Mouse (Mus musculus) yolk sac, embryonic 10.5 days (tissue): ENCODE data around the gene Gm20696.

Experiments used
- DNase-seq: peaks from one replicate; pipeline ENCODE4 v3.0.0-alpha.2; 2017; ENCODE audit warnings: low spot score

The Gm20696 gene

GRCm38 (mm10) chr6:99285026-99285425 is 381.6 kb downstream of the Gm20696 start:
- no peak for DNase-seq

GRCm38 (mm10) chr6:99284019-99284418 is 382.6 kb downstream of the Gm20696 start:
- no peak for DNase-seq

- no peak for DNase-seq
These were observed 383.5 kb downstream of the Gm20696 start for GRCm38 (mm10) chr6:99282866-99283657.

- no peak for DNase-seq
These were observed 385.2 kb downstream of the Gm20696 start for GRCm38 (mm10) chr6:99281433-99281832.

- no peak for DNase-seq
These were observed 386.0 kb downstream of the Gm20696 start for GRCm38 (mm10) chr6:99280619-99281018.

- DNase-seq = no peak
These were observed 389.3 kb downstream of the Gm20696 start for GRCm38 (mm10) chr6:99277251-99277650.

- no peak for DNase-seq
These were observed 390.3 kb downstream of the Gm20696 start for GRCm38 (mm10) chr6:99276297-99276653.

GRCm38 (mm10) chr6:99275381-99276296 is 391.0 kb downstream of the Gm20696 start:
- peak; percentile 37 for DNase-seq

GRCm38 (mm10) chr6:99274667-99275066 is 391.9 kb downstream of the Gm20696 start:
- DNase-seq = no peak

- no peak for DNase-seq
These were observed 392.4 kb downstream of the Gm20696 start for GRCm38 (mm10) chr6:99274222-99274621.

- no peak for DNase-seq
These were observed 393.4 kb downstream of the Gm20696 start for GRCm38 (mm10) chr6:99273177-99273576.

- DNase-seq = no peak
These were observed 394.4 kb downstream of the Gm20696 start for GRCm38 (mm10) chr6:99272174-99272573.

GRCm38 (mm10) chr6:99271741-99272140 is 394.9 kb downstream of the Gm20696 start:
- DNase-seq = peak; percentile 57

GRCm38 (mm10) chr6:99269921-99270320 is 396.7 kb downstream of the Gm20696 start:
- no peak for DNase-seq

GRCm38 (mm10) chr6:99268171-99269061 is 398.2 kb downstream of the Gm20696 start:
- DNase-seq = no peak

- peak; percentile 40 for DNase-seq
These were observed 400.5 kb downstream of the Gm20696 start for GRCm38 (mm10) chr6:99265945-99266656.

- no peak for DNase-seq
These were observed 401.4 kb downstream of the Gm20696 start for GRCm38 (mm10) chr6:99265173-99265572.

- no peak for DNase-seq
These were observed 402.2 kb downstream of the Gm20696 start for GRCm38 (mm10) chr6:99264192-99265093.

- DNase-seq = no peak
These were observed 402.8 kb downstream of the Gm20696 start for GRCm38 (mm10) chr6:99263886-99264185.
